Mouse (Mus musculus) midbrain, embryonic 15.5 days (tissue): Measurements from ENCODE around the gene Clec3a. TPM values are rescaled to one million over a fixed set of nuclear protein-coding genes. Genes with fewer than 3 reads are reported as not detected.

ENCODE experiments used
- ATAC-seq: fragments of 200-750 bp; cut with Nextera tagmentation; replicated peaks from 2 replicates; pipeline ENCODE4 v1.8.0; 2017; ENCODE audit warnings: moderate TSS enrichment
- H3K27ac ChIP-seq: fragments of 300-500 bp; sonication (generic); 2 replicates; pipeline ENCODE4 v1.5.1; 2015; ENCODE audit warnings: mild to moderate bottlenecking, inconsistent platforms
- H3K27me3 ChIP-seq: fragments of 300-500 bp; sonication (generic); replicated peaks from 2 replicates; pipeline ENCODE4 v1.6.1; 2015; ENCODE audit warnings: inconsistent platforms
- H3K36me3 ChIP-seq: fragments of 300-500 bp; sonication (generic); replicated peaks from 2 replicates; pipeline ENCODE4 v1.6.1; 2015; ENCODE audit warnings: inconsistent platforms
- H3K4me1 ChIP-seq: fragments of 300-500 bp; sonication (generic); 2 replicates; pipeline ENCODE4 v1.6.1; 2015; ENCODE audit warnings: inconsistent platforms
- H3K4me2 ChIP-seq: fragments of 300-500 bp; sonication (generic); 2 replicates; pipeline ENCODE4 v1.6.1; 2015; ENCODE audit warnings: inconsistent platforms, mild to moderate bottlenecking, moderate library complexity
- H3K4me3 ChIP-seq: fragments of 300-500 bp; sonication (generic); 2 replicates; pipeline ENCODE4 v1.5.1; 2015; ENCODE audit warnings: mild to moderate bottlenecking, inconsistent platforms
- H3K9ac ChIP-seq: fragments of 300-500 bp; sonication (generic); 2 replicates; pipeline ENCODE4 v1.6.1; 2015; ENCODE audit warnings: mild to moderate bottlenecking, inconsistent platforms
- H3K9me3 ChIP-seq: fragments of 300-500 bp; sonication (generic); 2 replicates; pipeline ENCODE4 v1.6.1; 2016; ENCODE audit warnings: inconsistent platforms
- WGBS: fragments of 180-500 bp; shearing (Covaris S2); methylation state at CpG from one replicate; pipeline ENCODE4 v1.1.7; 2015; ENCODE audit warnings: mixed read lengths; 5-methylcytosine and 5-hydroxymethylcytosine counted together
- polyA plus RNA-seq: library from polyadenylated mRNA; unstranded; fragments of >200 nt; fragmentation: Nextera tagmentation; extraction: Ambion mirVana; gene quantifications from 2 replicates; pipeline ENCODE4 v1.2.1, GENCODE M21; 2015

The Clec3a gene
- polyA plus RNA-seq: 0.32 TPM in 1 of 2 replicates, not detected in the other

GRCm38 (mm10) chr8:114417786-114418185 is at the start of gene Clec3a:
Gene Clec3a, plus strand, starts transcription at chr8:114418086.
- Histone ChIP-seq H3K4me1 (no peaks in the 10 kb centered on the region), H3K9me3 (no peaks in the 10 kb centered on the region)
- WGBS: 77% methylated on average over 8 of the region's 8 CpGs

DNA sequence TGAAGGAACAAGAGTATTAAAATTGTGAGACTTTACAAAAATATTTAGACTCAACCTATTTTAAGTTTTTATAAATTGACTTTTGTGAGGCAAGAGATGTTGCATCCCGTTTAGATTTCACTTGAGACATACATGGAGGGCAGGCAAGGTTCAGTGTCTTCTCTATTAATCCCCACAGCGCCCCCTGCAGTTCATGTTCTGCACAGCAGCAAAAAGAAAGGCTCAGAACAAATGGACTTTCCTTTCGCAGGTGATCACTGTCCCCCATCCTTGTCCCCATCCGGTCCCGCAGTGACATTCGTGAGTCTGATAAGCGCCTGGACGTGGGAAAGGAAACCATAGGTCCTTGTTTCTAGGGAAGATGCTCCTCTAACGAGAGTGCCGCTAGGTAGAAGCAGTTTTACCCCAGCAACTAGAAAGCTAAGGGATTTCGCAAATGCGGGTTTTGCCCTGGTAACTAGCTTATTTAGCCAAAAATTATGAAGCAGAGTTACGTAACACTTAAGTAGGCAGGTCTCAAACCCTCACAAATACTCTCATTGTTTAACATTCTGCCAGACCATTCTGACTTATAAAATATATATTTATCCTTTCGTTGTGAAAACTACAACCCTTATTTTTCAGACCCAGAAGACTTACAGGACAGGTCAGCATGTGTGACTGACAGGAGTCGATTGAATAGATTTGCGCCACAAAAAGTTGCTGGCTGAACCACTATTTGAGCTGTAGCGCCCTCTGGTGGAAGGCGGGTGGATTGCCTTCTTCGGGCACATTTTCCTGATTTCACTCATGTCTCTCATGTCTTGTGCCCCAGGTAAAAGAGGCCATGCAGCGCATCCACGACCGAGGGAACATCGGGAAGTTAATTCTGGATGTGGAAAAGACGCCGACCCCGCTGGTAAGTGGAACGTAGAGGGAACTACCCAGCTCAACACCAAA is 48.6 kb upstream of the Clec3a start:
- ATAC-seq: no peak
- Histone ChIP-seq H3K27me3 (no peaks in the 10 kb centered on the region), H3K4me2 (peak overlapping the region; percentile 25), H3K4me3 (no peak overlapping the region), H3K4me1 (no peaks in the 10 kb centered on the region), H3K9me3 (no peaks in the 10 kb centered on the region), H3K9ac (no peak overlapping the region), H3K27ac (no peak overlapping the region), H3K36me3 (no peaks in the 10 kb centered on the region)
- 42% methylated on average over 27 of the region's 27 CpGs for WGBS

More at GRCm38 (mm10) chr8:114417786-114418185, at the start of gene Clec3a:
- no peak within 1 kb of the TSS for H3K9ac ChIP-seq
- H3K27ac ChIP-seq: no peak within 1 kb of the TSS
- no peaks in the 10 kb centered on the region for H3K36me3 ChIP-seq
- H3K27me3 ChIP-seq: no peaks in the 10 kb centered on the region
- H3K4me3 ChIP-seq: no peak within 1 kb of the TSS
- H3K4me2 ChIP-seq: no peak within 1 kb of the TSS
- no peak for ATAC-seq

DNA sequence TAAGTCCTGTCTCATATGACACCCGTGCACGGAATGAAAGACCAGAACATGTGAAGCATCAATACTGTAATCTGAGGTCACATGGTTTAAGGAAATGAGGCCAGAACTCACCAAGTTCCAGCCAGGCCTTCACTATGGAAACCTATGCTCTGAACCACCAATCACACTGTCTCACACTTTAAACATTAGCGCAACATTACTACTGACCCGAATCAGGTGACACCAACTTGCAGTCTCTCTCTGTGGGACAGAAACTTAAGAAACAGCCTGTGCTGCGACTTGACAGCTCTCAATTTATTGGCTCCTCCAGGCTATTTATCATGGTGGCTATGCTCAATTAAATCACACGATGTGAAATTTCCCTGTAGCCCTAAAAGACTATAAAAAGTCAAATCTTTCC is 43.5 kb upstream of the Clec3a start:
- Histone ChIP-seq H3K36me3 (no peaks in the 10 kb centered on the region), H3K4me3 (no peak overlapping the region), H3K4me2 (no peak overlapping the region), H3K9ac (no peak overlapping the region), H3K4me1 (no peaks in the 10 kb centered on the region), H3K27ac (no peak overlapping the region), H3K27me3 (no peaks in the 10 kb centered on the region), H3K9me3 (no peaks in the 10 kb centered on the region)
- WGBS: 86% methylated on average over 6 of the region's 6 CpGs
- ATAC-seq: no peak

GRCm38 (mm10) chr8:114384189-114384588 is 33.7 kb upstream of the Clec3a start:
- H3K27me3 ChIP-seq: no peaks in the 10 kb centered on the region
- no peak overlapping the region for H3K4me3 ChIP-seq
- no peak overlapping the region for H3K9ac ChIP-seq
- no peaks in the 10 kb centered on the region for H3K4me1 ChIP-seq
- no peaks in the 10 kb centered on the region for H3K36me3 ChIP-seq
- no peak overlapping the region for H3K27ac ChIP-seq
- H3K9me3 ChIP-seq: no peaks in the 10 kb centered on the region
- 77% methylated on average over 3 of the region's 3 CpGs for WGBS
- no peak overlapping the region for H3K4me2 ChIP-seq
- ATAC-seq: no peak

DNA sequence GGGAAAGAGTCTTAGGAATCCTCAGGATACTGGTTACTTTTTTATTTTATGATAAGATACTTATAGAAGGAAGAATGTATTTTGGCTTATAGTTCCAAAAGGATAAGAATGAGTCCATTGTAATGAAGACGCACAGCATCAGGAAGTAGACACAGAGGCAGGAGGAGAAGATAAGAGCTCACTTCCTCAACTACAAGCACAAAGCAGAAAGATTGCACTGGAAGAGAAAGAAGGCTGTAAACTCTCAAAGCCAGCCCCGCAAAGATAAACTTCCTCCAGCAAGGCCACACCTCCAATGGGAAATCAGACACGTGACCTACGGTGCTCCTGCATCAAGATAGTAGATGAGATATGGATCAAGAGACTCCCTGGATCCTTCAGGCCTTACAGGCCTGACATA is 30.4 kb upstream of the Clec3a start:
- no peaks in the 10 kb centered on the region for H3K36me3 ChIP-seq
- no peak overlapping the region for H3K4me3 ChIP-seq
- no peak overlapping the region for H3K9ac ChIP-seq
- no peak overlapping the region for H3K27ac ChIP-seq
- no peaks in the 10 kb centered on the region for H3K4me1 ChIP-seq
- ATAC-seq: no peak
- 91% methylated on average over 4 of the region's 4 CpGs for WGBS
- no peak overlapping the region for H3K4me2 ChIP-seq
- no peaks in the 10 kb centered on the region for H3K27me3 ChIP-seq
- no peaks in the 10 kb centered on the region for H3K9me3 ChIP-seq

DNA sequence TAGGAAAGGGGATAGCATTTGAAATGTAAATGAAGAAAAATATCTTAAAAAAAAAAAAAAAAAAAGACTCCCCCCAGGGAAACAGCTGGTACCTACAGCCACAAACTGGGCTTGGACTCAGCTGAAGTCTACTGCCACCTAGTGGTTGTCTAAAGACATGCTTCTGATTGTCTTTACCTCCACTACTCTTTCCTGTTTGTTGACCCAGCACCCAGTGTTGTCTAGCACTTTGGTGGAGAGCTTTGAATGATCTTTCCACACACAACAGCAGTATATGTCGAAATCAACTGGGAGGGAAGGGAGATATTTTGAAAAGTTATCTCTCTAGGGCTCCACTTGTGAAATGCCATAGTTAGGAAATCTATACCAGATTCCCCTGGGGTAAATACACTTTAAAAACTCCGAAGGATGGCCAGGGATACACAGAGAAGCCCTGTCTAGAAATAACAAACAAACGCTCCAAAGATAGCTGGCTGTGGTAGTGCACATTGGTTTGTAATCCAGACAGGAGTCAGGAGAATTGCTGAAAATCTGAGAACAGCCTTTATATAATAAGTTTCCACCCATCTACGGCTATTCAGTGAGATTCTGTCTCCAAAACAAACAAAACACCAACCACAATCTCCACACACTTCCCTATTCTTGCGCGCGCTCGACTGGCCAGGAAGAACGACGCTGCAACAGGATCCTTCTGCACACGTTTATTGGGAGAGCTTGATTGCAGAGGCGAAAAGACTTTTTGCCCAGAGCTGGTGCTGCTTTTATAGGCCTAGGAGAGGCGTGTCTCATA is 27.2 kb upstream of the Clec3a start:
- Histone ChIP-seq H3K4me2 (no peak overlapping the region), H3K4me3 (no peak overlapping the region), H3K27ac (no peak overlapping the region), H3K9ac (no peak overlapping the region), H3K4me1 (no peaks in the 10 kb centered on the region), H3K27me3 (no peaks in the 10 kb centered on the region), H3K36me3 (no peaks in the 10 kb centered on the region), H3K9me3 (no peaks in the 10 kb centered on the region)
- ATAC-seq: no peak
- 87% methylated on average over 12 of the region's 13 CpGs for WGBS

DNA sequence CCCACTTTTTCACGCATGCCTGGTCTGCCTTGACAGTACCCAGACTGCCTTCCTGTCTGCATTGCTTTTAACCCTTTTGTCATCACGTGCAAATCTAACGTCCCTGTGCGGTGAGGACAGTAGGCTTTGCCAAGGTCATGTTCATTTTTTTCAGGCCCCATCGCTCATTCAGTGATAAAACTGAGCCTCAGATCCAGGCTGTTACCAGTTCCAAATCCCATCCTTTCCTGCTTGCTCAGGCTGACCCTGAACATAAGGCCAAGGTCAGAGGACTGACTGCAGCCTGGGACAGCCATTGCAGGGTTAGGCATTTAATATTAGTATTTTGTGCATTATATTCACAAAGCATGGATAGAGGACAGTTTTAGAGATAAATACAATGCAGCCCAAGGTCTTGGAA is 19.6 kb upstream of the Clec3a start:
- H3K4me2 ChIP-seq: no peak overlapping the region
- no peak overlapping the region for H3K9ac ChIP-seq
- H3K4me1 ChIP-seq: peaks cover 13% of the 10 kb centered on the region
- no peaks in the 10 kb centered on the region for H3K36me3 ChIP-seq
- 94% methylated on average over 5 of the region's 5 CpGs for WGBS
- no peaks in the 10 kb centered on the region for H3K27me3 ChIP-seq
- ATAC-seq: no peak
- no peak overlapping the region for H3K4me3 ChIP-seq
- H3K27ac ChIP-seq: no peak overlapping the region
- no peaks in the 10 kb centered on the region for H3K9me3 ChIP-seq

GRCm38 (mm10) chr8:114399273-114399672 is 18.6 kb upstream of the Clec3a start:
- Histone ChIP-seq H3K4me3 (no peak overlapping the region), H3K4me1 (peaks cover 17% of the 10 kb centered on the region), H3K9ac (no peak overlapping the region), H3K36me3 (no peaks in the 10 kb centered on the region), H3K4me2 (no peak overlapping the region), H3K27ac (no peak overlapping the region), H3K27me3 (no peaks in the 10 kb centered on the region), H3K9me3 (no peaks in the 10 kb centered on the region)
- ATAC-seq: no peak
- 96% methylated on average over 5 of the region's 5 CpGs for WGBS

DNA sequence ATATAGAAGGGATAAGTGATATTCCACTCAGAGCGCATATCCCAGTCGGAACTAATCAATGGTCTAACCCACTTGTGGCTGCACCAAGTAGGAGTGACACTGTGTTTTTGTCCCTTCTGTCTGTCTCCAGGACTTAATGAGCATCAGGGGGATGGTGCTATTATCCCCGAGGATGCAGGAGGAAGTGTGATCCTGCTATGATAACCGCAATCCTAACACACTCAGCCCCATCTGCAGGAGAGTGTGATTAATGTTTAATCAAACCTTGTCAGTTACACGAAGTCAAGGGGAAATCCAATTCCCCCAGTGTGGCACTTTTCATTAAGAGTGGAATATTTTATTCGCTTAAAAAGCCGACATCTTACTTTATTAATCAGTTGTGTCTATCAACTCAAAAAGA is 16.2 kb upstream of the Clec3a start:
- no peak overlapping the region for H3K4me2 ChIP-seq
- no peak overlapping the region for H3K9ac ChIP-seq
- WGBS: 43% methylated on average over 7 of the region's 7 CpGs
- no peak for ATAC-seq
- H3K9me3 ChIP-seq: no peaks in the 10 kb centered on the region
- no peaks in the 10 kb centered on the region for H3K27me3 ChIP-seq
- H3K4me3 ChIP-seq: no peak overlapping the region
- H3K4me1 ChIP-seq: peaks cover 17% of the 10 kb centered on the region
- H3K36me3 ChIP-seq: no peaks in the 10 kb centered on the region
- no peak overlapping the region for H3K27ac ChIP-seq

DNA sequence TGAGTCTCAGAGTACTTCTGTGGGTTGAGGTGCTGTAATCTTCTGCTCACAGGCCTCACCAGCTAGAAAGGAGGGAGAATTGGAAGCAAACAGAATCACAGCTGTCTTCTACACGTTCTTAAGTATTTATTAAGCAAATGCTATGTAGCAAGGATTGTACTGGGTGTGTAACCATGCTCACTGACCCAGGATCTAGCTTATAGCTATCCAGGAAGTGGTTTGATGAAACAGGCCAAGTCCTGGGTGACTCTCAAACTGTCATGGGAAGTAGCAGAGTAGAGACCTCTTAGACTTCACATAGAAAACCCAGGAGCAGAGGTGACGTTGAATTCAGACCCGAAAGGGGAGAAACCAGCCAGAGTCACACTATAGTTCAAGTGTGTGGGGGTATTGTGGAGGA is 6.5 kb upstream of the Clec3a start:
- Histone ChIP-seq H3K4me1 (no peaks in the 10 kb centered on the region), H3K9ac (no peak overlapping the region), H3K4me3 (no peak overlapping the region), H3K27me3 (no peaks in the 10 kb centered on the region), H3K27ac (no peak overlapping the region), H3K36me3 (no peaks in the 10 kb centered on the region), H3K9me3 (no peaks in the 10 kb centered on the region), H3K4me2 (no peak overlapping the region)
- 78% methylated on average over 3 of the region's 3 CpGs for WGBS
- no peak for ATAC-seq

DNA sequence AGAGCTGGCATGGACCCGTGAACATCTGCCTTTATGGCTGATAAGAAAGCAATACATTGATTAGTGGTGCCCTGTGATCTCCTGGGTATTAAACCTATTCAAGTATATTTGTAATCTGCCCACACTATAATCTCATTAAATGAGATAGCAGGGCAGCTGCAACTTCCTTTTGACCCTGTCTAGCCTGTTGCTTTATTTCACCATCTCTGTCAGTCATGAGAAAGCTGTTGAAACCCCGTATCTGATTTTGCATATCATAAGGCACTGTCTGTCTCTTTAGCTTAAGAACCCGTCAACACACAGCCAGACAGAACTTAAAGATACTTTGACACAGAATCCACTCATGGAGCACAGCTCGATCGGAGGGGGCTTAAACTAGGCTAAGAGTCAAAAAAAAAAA is 600 bp downstream of the Clec3a start:
- Histone ChIP-seq H3K4me2 (no peak overlapping the region), H3K27ac (no peak overlapping the region), H3K27me3 (no peaks in the 10 kb centered on the region), H3K4me1 (no peaks in the 10 kb centered on the region), H3K4me3 (no peak overlapping the region), H3K9me3 (no peaks in the 10 kb centered on the region), H3K36me3 (no peaks in the 10 kb centered on the region), H3K9ac (no peak overlapping the region)
- WGBS: 43% methylated on average over 5 of the region's 5 CpGs
- ATAC-seq: no peak

GRCm38 (mm10) chr8:114418904-114419303 is 1.0 kb downstream of the Clec3a start:
- H3K4me2 ChIP-seq: no peak overlapping the region
- no peaks in the 10 kb centered on the region for H3K4me1 ChIP-seq
- WGBS: 78% methylated on average over 6 of the region's 6 CpGs
- H3K27ac ChIP-seq: no peak overlapping the region
- no peak overlapping the region for H3K9ac ChIP-seq
- no peaks in the 10 kb centered on the region for H3K36me3 ChIP-seq
- no peaks in the 10 kb centered on the region for H3K9me3 ChIP-seq
- no peaks in the 10 kb centered on the region for H3K27me3 ChIP-seq
- ATAC-seq: no peak
- H3K4me3 ChIP-seq: no peak overlapping the region
